Mouse (Mus musculus): Measurements from ENCODE around the gene Gm15155. TPM values are rescaled to one million over a fixed set of nuclear protein-coding genes. Genes with fewer than 3 reads are reported as not detected.
"Not testable (repeated sequence)": the region's sequence is repeated elsewhere in the genome, so short reads cannot be mapped to it uniquely, and the experiment has no call there.

The Gm15155 gene
- total RNA-seq (2021) = not detected
- long read RNA-seq, experiment 1 = 0 reads
- long read RNA-seq, experiment 2, partial matches to known transcripts = 0 of 1 reads
- long read RNA-seq, experiment 2, other reads (novel, unspliced or antisense) = 1 of 1 reads

DNA sequence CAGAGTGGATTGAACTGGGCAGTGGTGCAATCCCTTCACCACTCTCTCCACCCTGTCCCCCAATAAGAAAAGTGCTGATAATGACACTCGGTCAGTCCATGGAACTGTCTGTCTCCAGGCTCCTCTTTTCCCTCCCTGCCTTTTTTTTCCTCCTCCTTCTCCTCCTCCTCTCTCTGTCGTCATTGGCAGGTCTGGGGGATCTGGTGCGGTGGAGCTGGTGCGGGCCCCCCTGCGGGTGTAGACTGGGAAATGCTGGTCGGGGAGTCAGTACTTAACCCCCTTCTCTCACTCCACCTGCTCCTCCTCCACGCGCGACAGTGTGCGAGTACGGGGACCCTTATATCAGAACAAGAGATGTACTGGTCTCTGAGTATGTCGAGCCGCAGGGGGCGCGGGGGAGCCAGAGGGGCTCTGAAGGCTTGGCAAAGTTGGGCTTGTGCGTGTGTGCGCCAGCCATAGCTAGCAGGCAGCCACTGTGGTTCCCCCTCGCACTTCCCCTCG, at the start of gene Gm15155:
Gene Gm15155 (plus strand): TSS at position 401 of the 501 bp plus-strand sequence.
- peak; percentile 3 to 6 for DNase-seq (ENCODE audit: low spot score in 2 of 2)

DNA sequence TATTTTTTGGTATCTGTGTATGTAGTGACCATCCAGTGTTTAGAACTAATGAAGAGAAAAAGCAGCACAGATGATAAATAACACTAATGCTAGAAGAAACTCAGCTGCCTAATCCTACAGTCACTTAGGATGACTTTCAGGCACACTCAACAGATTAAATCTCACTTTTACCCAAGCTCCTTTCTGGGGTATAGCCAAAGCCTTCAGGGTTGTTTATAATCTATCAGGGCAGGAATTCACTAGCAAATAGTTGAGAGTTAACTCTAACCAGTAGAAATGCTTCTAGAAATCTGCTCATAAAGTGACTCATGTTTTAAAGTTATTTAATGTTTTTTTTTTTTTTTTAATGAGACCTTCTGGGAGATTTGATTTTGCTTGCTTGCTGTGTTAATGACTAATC, 44.8 kb upstream of the Gm15155 start:
- no peak for DNase-seq (ENCODE audit: low spot score in 2 of 2)

DNA sequence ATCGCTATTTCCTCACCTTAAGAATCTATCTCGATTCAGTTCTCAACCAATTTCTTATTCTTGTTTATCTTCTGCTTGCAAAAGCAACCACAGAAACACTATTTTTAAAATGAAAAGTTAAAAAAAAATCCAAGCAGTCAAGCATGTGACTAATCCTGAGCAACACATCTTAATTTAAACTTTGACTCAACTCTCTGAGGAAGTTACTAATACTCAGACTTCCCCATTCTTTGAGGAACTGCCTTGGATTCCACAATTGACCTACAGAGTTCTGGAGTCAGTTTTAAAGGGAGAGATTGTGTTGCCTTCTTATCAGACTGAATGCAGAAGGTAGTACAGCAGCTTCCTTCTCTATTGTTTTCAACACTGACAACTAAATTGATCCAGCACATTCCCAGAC, 40.0 kb upstream of the Gm15155 start:
- no peak for DNase-seq (ENCODE audit: low spot score in 2 of 2)

GRCm38 (mm10) chrX:155591490-155591889, 33.1 kb upstream of the Gm15155 start:
- no peak for DNase-seq (ENCODE audit: low spot score in 2 of 2)

- no peak for DNase-seq (ENCODE audit: low spot score in 2 of 2)
These were observed 32.1 kb upstream of the Gm15155 start for GRCm38 (mm10) chrX:155592467-155592866.

DNA sequence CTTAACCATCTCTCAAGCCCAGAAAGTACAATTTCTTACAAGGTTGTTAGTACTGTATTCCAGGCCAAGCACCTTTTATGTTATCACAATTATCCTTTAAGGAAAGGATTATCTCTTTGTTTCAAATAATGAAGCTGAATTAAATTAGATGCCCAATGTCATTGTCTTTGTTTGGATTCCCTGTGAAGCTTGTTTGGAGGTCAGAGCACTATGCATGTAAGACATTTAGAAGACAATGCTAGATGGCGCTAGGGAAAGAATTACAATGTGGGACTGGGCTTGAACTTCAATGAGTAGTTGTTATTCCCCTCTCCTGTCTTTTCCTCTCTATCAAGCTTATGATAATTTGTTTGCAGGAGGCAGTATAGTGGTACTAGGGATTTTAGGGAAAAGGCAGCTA, 29.9 kb upstream of the Gm15155 start:
- no peak for DNase-seq (ENCODE audit: low spot score in 2 of 2)

DNA sequence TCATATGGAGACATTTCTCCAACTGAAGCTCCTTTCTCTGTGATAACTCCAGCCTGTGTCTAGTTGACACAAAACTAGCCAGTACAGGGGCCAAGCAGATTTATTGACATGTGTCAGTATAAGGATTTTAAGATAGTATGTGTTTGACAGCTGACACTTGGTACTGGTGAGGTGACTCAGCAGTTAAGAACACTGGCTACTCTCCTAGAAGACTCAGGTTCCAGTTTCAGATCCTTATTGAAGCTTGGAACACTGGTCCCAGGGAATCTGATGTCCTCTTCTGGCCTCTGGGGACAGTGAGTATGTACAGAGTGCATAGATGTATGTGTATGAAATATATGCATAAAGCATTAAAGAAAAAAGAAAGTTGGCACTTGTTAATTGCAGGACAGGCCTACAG, 28.2 kb upstream of the Gm15155 start:
- DNase-seq (ENCODE audit: low spot score in 2 of 2) = no peak

DNA sequence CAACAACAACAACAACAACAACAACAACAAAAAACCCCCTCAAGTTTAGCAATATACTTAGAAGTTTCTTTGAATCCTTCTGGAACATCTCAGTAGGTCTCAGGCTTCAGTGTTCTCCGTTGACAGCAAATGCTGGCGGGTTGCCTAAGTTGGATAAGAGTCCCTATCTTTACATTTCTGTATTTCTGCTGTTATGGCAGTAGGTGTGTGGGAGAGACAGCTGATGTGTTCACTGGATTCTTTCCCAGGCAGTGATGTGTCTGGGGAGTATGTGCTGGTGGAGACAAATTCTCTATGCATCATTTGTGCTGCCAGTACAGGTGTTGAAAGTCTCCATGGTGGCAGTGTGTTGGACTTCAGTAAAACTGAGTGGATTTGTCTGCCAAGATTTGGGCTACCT, 23.3 kb upstream of the Gm15155 start:
- DNase-seq (ENCODE audit: low spot score in 2 of 2) = no peak

DNA sequence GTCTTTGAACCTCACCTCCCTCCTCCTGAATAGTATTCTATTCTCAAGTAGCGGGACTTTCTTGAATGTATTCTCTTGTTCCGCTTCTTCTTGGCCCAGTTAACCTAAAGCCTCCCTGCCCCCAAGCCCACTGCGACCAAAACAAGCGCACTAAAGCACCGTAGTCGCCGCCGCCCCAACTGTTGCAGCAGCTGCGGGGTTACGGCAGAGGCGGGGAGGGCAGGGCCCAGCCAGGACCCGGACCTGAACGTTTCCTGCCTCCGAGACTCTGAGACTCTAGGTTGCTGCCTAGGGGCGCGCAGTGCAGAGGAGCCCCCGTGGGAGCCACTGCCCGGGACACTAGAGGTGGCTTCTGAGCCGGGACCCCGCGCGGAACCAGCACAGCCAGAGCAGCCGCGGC, 2.0 kb upstream of the Gm15155 start:
- peak in 1 of 2 experiments; percentile 9 for DNase-seq (ENCODE audit: low spot score in 2 of 2)

- peak; percentile 7 to 8 for DNase-seq (ENCODE audit: low spot score in 2 of 2)
These were observed 1.5 kb upstream of the Gm15155 start for GRCm38 (mm10) chrX:155622961-155623599.

DNA sequence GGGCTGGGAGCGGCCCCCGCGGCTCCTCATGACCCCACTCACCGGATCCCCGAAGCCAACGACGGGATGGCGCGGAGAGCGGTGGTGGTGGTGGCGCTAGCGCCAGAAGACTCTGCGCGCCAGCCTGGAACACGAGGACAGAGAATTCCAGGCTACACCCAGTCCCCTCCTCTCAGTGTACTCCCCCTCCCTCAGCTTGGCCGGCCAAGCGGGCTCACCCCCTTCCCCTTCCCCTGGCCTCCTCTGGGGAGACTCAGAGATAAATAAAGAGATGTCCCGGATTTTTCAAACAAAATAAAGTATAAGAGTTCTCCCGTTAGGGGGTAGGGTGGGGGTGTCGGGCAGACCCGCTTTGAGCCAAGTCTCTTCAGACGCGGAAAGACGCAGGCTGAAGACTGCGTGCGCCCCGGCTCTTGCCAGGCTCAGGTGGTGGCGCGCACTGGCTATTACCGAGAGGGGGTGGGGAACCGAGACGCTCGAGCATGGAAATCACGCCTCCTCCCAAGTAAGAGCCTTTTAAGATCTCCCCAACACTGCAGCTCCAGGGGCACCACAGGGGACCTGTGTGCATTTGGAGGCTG, 750 bp upstream of the Gm15155 start, which contains the start of gene Ptchd1:
Gene Ptchd1 (minus strand): TSS at position 114 of the 581 bp plus-strand sequence.
- peak in 1 of 2 experiments; percentile 5 for DNase-seq (ENCODE audit: low spot score in 2 of 2)

GRCm38 (mm10) chrX:155624895-155625294, 354 bp downstream of the Gm15155 start:
- no peak for DNase-seq (ENCODE audit: low spot score in 2 of 2)

DNA sequence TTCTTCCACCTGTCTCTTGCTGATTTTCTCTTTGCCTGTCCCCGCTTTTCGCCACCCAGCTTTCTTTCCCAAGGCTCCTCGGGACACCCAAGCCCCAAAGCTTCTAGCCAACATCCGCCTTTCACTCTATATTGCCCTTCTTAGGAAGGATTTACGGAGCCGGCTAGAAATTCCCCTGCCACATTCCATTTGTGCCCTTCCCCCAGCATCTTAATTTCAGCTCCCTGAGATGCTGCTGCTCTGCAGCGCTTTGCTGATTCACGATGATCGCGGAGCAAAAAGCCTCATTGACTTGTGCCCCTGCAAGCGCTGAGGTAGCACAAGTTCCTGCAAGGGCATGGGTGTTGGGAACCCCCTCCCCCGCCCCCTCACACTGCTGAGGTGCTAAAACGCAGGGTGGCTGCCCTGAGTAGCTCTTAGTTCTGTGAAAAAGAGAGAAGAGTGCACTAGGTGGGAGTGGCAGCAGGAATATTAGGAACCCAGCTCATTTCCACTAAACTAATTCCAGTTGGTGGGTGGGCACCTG, 1.2 kb downstream of the Gm15155 start:
- no peak for DNase-seq (ENCODE audit: low spot score in 2 of 2)

- peak; percentile 13 to 24 for DNase-seq (ENCODE audit: low spot score in 2 of 2)
These were observed 19.4 kb downstream of the Gm15155 start for GRCm38 (mm10) chrX:155643975-155644374.

- DNase-seq (ENCODE audit: low spot score in 2 of 2) = no peak
These were observed 21.4 kb downstream of the Gm15155 start for GRCm38 (mm10) chrX:155645975-155646374.

DNA sequence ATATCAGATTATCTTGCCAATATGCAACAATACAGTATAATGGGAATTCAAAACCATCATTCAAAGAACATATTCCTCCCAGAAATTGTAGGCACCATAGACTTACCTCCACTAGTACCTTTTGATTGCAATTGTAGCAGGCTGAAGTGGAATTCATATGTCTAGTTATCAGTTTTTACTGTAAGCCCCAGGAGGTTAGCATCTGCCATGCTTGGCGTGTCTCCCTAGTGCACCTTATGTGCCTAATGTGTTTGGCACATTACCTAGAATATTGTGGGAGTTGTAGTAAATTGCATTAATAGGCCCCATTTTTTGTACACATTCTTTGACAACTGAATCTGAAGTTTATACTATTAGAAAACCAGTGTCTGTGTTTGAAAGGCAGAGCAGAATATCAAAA, 33.4 kb downstream of the Gm15155 start:
- DNase-seq (ENCODE audit: low spot score in 2 of 2) = peak in 1 of 2 experiments; percentile 46

- DNase-seq (ENCODE audit: low spot score in 2 of 2) = not testable (repeated sequence)
These were observed 65.9 kb downstream of the Gm15155 start for GRCm38 (mm10) chrX:155690440-155690839.

DNA sequence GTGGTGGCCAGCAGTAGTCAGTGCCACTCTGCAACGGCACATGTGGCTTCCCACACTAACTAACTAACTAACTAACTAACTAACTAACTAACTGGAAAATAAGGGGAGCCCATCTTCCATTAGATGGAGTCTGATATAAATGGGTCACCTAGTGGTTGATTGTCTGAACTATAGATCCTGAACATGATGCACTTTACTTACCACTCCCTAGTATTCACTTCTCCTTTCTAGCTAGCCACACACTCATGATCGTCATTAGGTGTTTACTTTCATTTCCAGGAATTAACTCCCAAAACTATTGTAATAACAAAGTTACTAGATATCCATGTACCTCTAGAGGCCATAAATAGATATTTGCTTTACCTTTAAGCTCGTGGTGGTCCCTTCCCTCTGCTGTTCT, 99.6 kb downstream of the Gm15155 start:
- DNase-seq (ENCODE audit: low spot score in 2 of 2) = no peak

GRCm38 (mm10) chrX:155728387-155728786, 103.8 kb downstream of the Gm15155 start:
- no peak for DNase-seq (ENCODE audit: low spot score in 2 of 2)

DNA sequence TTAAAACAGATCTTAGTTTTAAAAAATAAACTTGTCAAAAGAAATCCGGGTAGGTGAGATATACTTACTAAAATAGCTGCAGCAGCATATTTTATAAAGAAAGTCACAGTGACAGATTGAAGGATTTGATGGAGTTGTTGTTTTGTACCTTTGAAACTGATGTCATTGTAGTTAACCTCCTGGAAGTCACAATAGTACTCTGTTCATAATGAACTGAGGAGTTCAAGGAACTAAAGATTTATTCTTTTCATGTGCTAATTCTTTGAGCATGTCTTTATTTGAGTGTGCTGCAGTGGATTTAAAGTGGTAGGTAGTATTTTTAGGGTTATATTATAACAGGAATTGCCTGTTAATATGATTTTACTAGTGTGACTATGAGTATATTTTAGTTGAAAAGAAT, 263.6 kb downstream of the Gm15155 start:
- DNase-seq (ENCODE audit: low spot score in 2 of 2) = no peak

- no peak for DNase-seq (ENCODE audit: low spot score in 2 of 2)
These were observed 275.5 kb downstream of the Gm15155 start for GRCm38 (mm10) chrX:155900040-155900439.

DNA sequence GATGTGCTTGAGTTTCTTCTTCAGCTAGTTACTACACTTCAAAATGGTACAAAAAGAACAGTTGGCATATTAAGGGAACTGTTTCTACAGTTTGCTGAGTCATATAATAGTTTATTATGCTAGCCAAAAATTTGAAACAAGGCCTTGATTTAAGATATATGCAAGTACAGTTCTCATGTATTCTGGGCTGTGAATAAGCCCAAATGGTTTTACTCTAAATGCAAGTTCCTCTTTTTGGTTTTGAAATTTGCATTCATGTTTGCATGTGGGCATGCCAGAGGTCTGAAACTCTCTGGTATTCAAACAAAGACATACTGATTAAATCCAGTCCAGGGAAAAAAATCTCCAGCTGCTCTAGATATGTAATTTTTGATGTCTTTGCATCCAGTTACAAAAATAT, 277.2 kb downstream of the Gm15155 start:
- DNase-seq (ENCODE audit: low spot score in 2 of 2) = no peak

All from layer of hippocampus, postnatal 14 days (tissue).